Mouse (Mus musculus) liver, adult 2 months (tissue): ENCODE measurements at regions not wholly inside any gene's neighbourhood (a gene's known extent, or its start where the extent isn't known, plus 50 kb on each side); places are given as distances from the start of the nearest gene placed in this dataset.

Experiments used
- CTCF ChIP-seq: fragments of 200-500 bp; IDR thresholded peaks from 2 replicates; pipeline ENCODE4 v1.5.1; 2011; ENCODE audit warnings: low read depth, low read length, control low read depth
- POLR2A ChIP-seq: fragments of 200-500 bp; IDR thresholded peaks from 2 replicates; pipeline ENCODE4 v1.6.1; 2011; ENCODE audit warnings: low read length, control low read depth; ENCODE audit not compliant: insufficient read depth; ENCODE audit errors: extremely low read depth

- TF ChIP-seq CTCF (no peak), POLR2A (no peak)
These were observed 390.6 kb upstream of the Zmiz1 start for GRCm38 (mm10) chr14:25068430-25068829.
